Mouse (Mus musculus): ENCODE measurements around the gene Gm19402. TPM values are rescaled to one million over a fixed set of nuclear protein-coding genes. Genes with fewer than 3 reads are reported as not detected.

Gm19402 gene
- polyA plus RNA-seq, 1 experiment from 2014 or later = not detected

DNA sequence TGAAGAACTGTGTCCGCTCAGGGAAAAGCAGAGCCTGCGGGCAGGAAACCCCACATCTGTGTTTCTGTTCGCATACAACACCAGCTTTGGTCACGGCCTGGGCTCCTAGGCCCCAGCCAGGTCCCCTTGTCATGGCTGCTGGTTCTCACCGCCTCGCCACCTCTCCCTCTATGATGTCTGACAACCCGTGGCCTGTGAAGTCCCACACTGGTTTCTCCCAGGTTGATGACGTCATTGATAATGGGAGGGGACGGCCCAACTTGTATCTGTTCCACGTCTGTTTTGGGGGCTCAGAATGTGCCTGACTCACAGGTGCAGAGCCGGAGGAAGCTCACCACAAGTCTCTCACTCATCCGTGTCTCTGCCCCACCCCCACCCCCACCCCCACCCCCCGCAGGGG lies 16.8 kb downstream of the Gm19402 start:
- Histone ChIP-seq H3K36me3 (ENCODE audit: control insufficient read depth, insufficient read depth) (no peaks in the 10 kb centered on the region), H3K27ac (ENCODE audit: low read length) (no peak overlapping the region), H3K27me3 (replicated peaks; ENCODE audit: control insufficient read depth, insufficient read depth, low read length) (peaks cover 10% of the 10 kb centered on the region), H3K9ac (replicated peaks; ENCODE audit: low read depth, low read length) (no peak overlapping the region), H3K4me1 (replicated peaks; ENCODE audit: control insufficient read depth, insufficient read depth, low read length) (peaks cover 10% of the 10 kb centered on the region), H3K4me2 (ENCODE audit: low read length) (no peak overlapping the region), H3K4me3 (replicated peaks; ENCODE audit: low read length) (no peak overlapping the region), H3K9me3 (ENCODE audit: control insufficient read depth, low read length) (no peaks in the 10 kb centered on the region)
- WGBS = 62% methylated on average over 13 of the region's 13 CpGs
- no peak for ATAC-seq

- Histone ChIP-seq H3K36me3 (ENCODE audit: control insufficient read depth, insufficient read depth) (no peaks in the 10 kb centered on the region), H3K27me3 (replicated peaks; ENCODE audit: control insufficient read depth, insufficient read depth, low read length) (no peaks in the 10 kb centered on the region), H3K4me3 (replicated peaks; ENCODE audit: low read length) (no peak overlapping the region), H3K4me2 (ENCODE audit: low read length) (no peak overlapping the region), H3K9me3 (ENCODE audit: control insufficient read depth, low read length) (no peaks in the 10 kb centered on the region), H3K27ac (ENCODE audit: low read length) (no peak overlapping the region), H3K4me1 (replicated peaks; ENCODE audit: control insufficient read depth, insufficient read depth, low read length) (0 out of 2 replicates have a peak, but pooled peaks cover 2% of the 10 kb centered on the region), H3K9ac (replicated peaks; ENCODE audit: low read depth, low read length) (no peak overlapping the region)
- ATAC-seq = no peak
- 89% methylated on average over 4 of the region's 4 CpGs for WGBS
Measured at GRCm38 (mm10) chr10:77671519-77671918, 19.0 kb downstream of the Gm19402 start.

DNA sequence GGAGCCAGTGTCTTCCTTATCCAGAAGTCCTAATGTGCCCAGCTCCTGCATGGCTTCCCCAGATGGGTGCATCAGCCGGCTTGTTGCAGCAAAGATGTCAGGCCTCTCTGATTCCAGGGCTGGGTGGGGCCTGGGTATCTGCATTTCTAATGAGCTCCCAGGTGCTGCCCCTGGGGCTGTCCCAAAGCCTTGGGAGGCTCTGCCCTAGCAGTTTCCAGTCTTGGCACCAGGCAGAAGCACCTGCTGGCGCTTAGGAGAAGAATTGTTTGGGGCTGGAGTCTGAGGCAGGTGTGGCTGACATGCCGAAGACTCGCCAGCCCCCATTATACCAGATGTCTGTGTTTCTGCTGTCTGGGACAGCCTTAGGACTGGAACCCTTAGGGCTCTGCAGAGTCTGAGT lies 19.8 kb downstream of the Gm19402 start:
- Histone ChIP-seq H3K36me3 (ENCODE audit: control insufficient read depth, insufficient read depth) (no peaks in the 10 kb centered on the region), H3K4me1 (replicated peaks; ENCODE audit: control insufficient read depth, insufficient read depth, low read length) (0 out of 2 replicates have a peak, but pooled peaks cover 2% of the 10 kb centered on the region), H3K4me3 (replicated peaks; ENCODE audit: low read length) (no peak overlapping the region), H3K9ac (replicated peaks; ENCODE audit: low read depth, low read length) (no peak overlapping the region), H3K4me2 (ENCODE audit: low read length) (no peak overlapping the region), H3K27me3 (replicated peaks; ENCODE audit: control insufficient read depth, insufficient read depth, low read length) (no peaks in the 10 kb centered on the region), H3K9me3 (ENCODE audit: control insufficient read depth, low read length) (no peaks in the 10 kb centered on the region), H3K27ac (ENCODE audit: low read length) (no peak overlapping the region)
- ATAC-seq = no peak
- 76% methylated on average over 4 of the region's 4 CpGs for WGBS

DNA sequence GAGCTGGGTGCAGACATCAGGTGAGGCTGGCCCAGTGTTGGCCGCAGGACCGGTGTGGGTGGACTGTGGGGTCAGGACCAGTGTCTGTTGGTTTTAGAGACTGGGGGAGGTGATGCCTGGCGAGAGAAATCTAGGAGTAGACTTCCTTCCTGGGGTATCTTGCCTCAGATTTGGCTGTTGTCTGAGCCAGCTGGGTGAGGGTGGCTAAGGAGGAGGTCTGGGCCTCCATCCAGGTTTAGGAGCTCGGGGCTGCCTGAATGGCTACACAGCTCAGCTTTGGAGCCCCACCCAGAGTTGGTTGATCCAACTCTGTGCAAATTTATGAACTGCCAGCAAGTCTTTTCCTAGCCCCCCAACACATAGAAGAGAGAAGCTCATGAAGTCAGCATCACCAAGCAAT lies 23.2 kb downstream of the Gm19402 start:
- H3K9me3 ChIP-seq (ENCODE audit: control insufficient read depth, low read length) = no peaks in the 10 kb centered on the region
- no peak overlapping the region for H3K9ac ChIP-seq (replicated peaks; ENCODE audit: low read depth, low read length)
- ATAC-seq = no peak
- WGBS = 76% methylated on average over 4 of the region's 4 CpGs
- no peaks in the 10 kb centered on the region for H3K36me3 ChIP-seq (ENCODE audit: control insufficient read depth, insufficient read depth)
- H3K27me3 ChIP-seq (replicated peaks; ENCODE audit: control insufficient read depth, insufficient read depth, low read length) = no peaks in the 10 kb centered on the region
- no peak overlapping the region for H3K4me2 ChIP-seq (ENCODE audit: low read length)
- H3K4me1 ChIP-seq (replicated peaks; ENCODE audit: control insufficient read depth, insufficient read depth, low read length) = 0 out of 2 replicates have a peak, but pooled peaks cover 2% of the 10 kb centered on the region
- no peak overlapping the region for H3K27ac ChIP-seq (ENCODE audit: low read length)
- no peak overlapping the region for H3K4me3 ChIP-seq (replicated peaks; ENCODE audit: low read length)

DNA sequence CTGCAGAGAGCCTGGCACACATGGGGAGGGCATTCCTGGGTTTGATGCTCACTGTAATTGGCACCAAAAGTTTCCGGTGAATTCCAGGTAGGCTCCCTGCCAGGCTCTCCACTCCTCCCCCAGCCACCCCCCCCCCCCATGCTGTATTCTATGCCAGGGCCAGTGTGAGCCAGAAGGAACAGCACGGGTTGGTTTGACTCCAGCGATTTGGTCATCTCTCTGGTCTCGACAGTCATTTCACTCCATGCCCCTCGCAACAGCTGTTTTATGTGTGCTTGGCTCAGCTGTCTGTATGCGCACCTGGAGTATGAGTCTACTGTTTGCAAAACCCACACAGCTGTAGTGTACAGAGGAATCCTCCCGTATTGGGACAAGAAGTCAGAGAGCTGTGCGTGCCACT lies 24.2 kb downstream of the Gm19402 start:
- Histone ChIP-seq H3K4me3 (replicated peaks; ENCODE audit: low read length) (no peak overlapping the region), H3K9ac (replicated peaks; ENCODE audit: low read depth, low read length) (no peak overlapping the region), H3K9me3 (ENCODE audit: control insufficient read depth, low read length) (no peaks in the 10 kb centered on the region), H3K27me3 (replicated peaks; ENCODE audit: control insufficient read depth, insufficient read depth, low read length) (no peaks in the 10 kb centered on the region), H3K36me3 (ENCODE audit: control insufficient read depth, insufficient read depth) (no peaks in the 10 kb centered on the region), H3K4me1 (replicated peaks; ENCODE audit: control insufficient read depth, insufficient read depth, low read length) (0 out of 2 replicates have a peak, but pooled peaks cover 2% of the 10 kb centered on the region), H3K4me2 (ENCODE audit: low read length) (no peak overlapping the region), H3K27ac (ENCODE audit: low read length) (no peak overlapping the region)
- 73% methylated on average over 8 of the region's 8 CpGs for WGBS
- ATAC-seq = no peak

DNA sequence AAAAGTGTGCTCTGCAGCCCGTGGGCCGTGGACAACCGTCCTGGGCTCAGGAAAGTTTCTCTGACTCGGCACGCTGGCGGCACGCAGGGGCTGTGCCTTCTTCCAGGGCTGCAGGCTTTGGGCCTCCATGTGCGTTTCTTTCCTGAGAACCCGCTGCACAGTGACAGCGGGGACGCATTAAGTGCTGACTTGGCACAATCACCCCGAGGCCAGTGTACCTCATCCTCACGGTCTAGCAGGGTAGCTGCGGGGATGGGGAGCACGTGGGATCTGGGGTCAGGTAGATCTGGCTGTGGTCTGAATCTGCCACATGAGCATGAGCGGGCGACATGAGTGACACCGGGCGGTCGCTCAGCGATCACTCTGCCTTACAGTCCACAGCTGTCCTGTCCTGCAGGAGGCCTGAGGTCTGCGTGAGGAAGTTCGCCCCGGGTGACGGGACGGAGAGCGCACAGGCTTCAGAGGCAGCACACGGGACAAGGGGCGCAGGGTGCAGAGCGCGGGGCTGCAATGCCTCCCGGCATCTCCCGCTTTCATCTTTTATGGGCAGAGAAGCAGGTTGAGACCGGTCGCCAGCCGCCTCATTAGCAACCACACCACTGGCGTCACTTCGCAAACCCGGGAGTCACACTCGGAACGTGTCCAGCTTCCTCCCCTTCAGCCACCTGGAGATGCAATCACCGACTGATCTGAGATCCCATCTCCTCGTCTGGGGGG lies 26.4 kb downstream of the Gm19402 start:
- Histone ChIP-seq H3K9me3 (ENCODE audit: control insufficient read depth, low read length) (no peaks in the 10 kb centered on the region), H3K4me2 (ENCODE audit: low read length) (no peak overlapping the region), H3K36me3 (ENCODE audit: control insufficient read depth, insufficient read depth) (no peaks in the 10 kb centered on the region), H3K27ac (ENCODE audit: low read length) (no peak overlapping the region), H3K4me1 (replicated peaks; ENCODE audit: control insufficient read depth, insufficient read depth, low read length) (0 out of 2 replicates have a peak, but pooled peaks cover 2% of the 10 kb centered on the region), H3K9ac (replicated peaks; ENCODE audit: low read depth, low read length) (no peak overlapping the region), H3K4me3 (replicated peaks; ENCODE audit: low read length) (no peak overlapping the region), H3K27me3 (replicated peaks; ENCODE audit: control insufficient read depth, insufficient read depth, low read length) (no peaks in the 10 kb centered on the region)
- 57% methylated on average over 43 of the region's 43 CpGs for WGBS
- ATAC-seq = no peak

- H3K4me2 ChIP-seq (ENCODE audit: low read length) = no peak overlapping the region
- WGBS = 87% methylated on average over 15 of the region's 15 CpGs
- no peaks in the 10 kb centered on the region for H3K4me1 ChIP-seq (replicated peaks; ENCODE audit: control insufficient read depth, insufficient read depth, low read length)
- no peak overlapping the region for H3K9ac ChIP-seq (replicated peaks; ENCODE audit: low read depth, low read length)
- H3K4me3 ChIP-seq (replicated peaks; ENCODE audit: low read length) = no peak overlapping the region
- no peak for ATAC-seq
- no peaks in the 10 kb centered on the region for H3K27me3 ChIP-seq (replicated peaks; ENCODE audit: control insufficient read depth, insufficient read depth, low read length)
- H3K36me3 ChIP-seq (ENCODE audit: control insufficient read depth, insufficient read depth) = no peaks in the 10 kb centered on the region
- no peak overlapping the region for H3K27ac ChIP-seq (ENCODE audit: low read length)
- no peaks in the 10 kb centered on the region for H3K9me3 ChIP-seq (ENCODE audit: control insufficient read depth, low read length)
Measured at GRCm38 (mm10) chr10:77658286-77658994, 32.1 kb downstream of the Gm19402 start.

DNA sequence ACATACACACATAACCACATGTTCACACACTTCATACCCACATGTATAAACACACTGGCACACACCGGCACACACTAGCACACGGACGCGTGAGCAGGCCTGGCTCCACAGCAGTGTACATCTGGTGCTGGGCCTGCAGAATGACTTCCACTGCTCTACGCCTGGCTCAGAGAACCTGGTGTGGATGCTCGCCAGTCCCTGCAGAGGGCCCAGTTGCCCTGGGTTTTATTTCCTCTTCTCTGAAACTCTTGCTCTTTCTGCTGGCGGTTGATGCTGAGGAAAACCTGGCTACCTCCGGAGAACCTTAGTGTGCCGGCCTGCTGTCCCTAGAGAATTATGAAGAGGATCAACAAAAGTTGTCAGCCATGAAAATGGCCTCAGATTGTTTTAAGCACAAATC lies 38.5 kb downstream of the Gm19402 start:
- Histone ChIP-seq H3K36me3 (ENCODE audit: control insufficient read depth, insufficient read depth) (no peaks in the 10 kb centered on the region), H3K4me1 (replicated peaks; ENCODE audit: control insufficient read depth, insufficient read depth, low read length) (0 out of 2 replicates have a peak, but pooled peaks cover 4% of the 10 kb centered on the region), H3K4me3 (replicated peaks; ENCODE audit: low read length) (no peak overlapping the region), H3K27ac (ENCODE audit: low read length) (no peak overlapping the region), H3K9me3 (ENCODE audit: control insufficient read depth, low read length) (no peaks in the 10 kb centered on the region), H3K4me2 (ENCODE audit: low read length) (no peak overlapping the region), H3K9ac (replicated peaks; ENCODE audit: low read depth, low read length) (no peak overlapping the region), H3K27me3 (replicated peaks; ENCODE audit: control insufficient read depth, insufficient read depth, low read length) (no peaks in the 10 kb centered on the region)
- WGBS = 90% methylated on average over 9 of the region's 9 CpGs
- ATAC-seq = no peak

DNA sequence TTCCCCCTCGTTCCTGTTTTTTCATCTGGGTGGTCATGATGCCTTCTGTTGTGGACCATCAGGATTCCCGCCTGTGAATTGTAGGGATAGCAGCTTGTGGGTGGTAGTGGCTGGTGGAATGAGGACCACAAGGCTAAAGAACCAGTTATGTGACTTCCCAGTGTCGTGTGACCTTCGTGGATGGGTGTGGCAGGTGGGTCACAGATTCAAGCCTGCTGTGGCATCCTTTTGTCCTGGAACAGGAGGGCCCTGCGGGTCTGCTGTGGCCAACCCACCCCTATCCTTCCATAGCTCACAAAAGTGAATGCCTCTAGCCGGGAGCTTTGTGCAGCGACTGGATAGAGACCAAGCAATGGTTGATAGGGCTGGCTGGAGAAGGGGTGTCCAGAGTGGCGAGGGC lies 42.7 kb downstream of the Gm19402 start:
- H3K36me3 ChIP-seq (ENCODE audit: control insufficient read depth, insufficient read depth) = peaks cover 19% of the 10 kb centered on the region
- no peak overlapping the region for H3K9ac ChIP-seq (replicated peaks; ENCODE audit: low read depth, low read length)
- H3K27ac ChIP-seq (ENCODE audit: low read length) = no peak overlapping the region
- no peaks in the 10 kb centered on the region for H3K27me3 ChIP-seq (replicated peaks; ENCODE audit: control insufficient read depth, insufficient read depth, low read length)
- no peak for ATAC-seq
- 88% methylated on average over 8 of the region's 8 CpGs for WGBS
- no peak overlapping the region for H3K4me2 ChIP-seq (ENCODE audit: low read length)
- H3K4me1 ChIP-seq (replicated peaks; ENCODE audit: control insufficient read depth, insufficient read depth, low read length) = 0 out of 2 replicates have a peak, but pooled peaks cover 4% of the 10 kb centered on the region
- H3K9me3 ChIP-seq (ENCODE audit: control insufficient read depth, low read length) = no peaks in the 10 kb centered on the region
- H3K4me3 ChIP-seq (replicated peaks; ENCODE audit: low read length) = no peak overlapping the region
